Mouse (Mus musculus): ENCODE measurements around the gene Orai3.

DNA sequence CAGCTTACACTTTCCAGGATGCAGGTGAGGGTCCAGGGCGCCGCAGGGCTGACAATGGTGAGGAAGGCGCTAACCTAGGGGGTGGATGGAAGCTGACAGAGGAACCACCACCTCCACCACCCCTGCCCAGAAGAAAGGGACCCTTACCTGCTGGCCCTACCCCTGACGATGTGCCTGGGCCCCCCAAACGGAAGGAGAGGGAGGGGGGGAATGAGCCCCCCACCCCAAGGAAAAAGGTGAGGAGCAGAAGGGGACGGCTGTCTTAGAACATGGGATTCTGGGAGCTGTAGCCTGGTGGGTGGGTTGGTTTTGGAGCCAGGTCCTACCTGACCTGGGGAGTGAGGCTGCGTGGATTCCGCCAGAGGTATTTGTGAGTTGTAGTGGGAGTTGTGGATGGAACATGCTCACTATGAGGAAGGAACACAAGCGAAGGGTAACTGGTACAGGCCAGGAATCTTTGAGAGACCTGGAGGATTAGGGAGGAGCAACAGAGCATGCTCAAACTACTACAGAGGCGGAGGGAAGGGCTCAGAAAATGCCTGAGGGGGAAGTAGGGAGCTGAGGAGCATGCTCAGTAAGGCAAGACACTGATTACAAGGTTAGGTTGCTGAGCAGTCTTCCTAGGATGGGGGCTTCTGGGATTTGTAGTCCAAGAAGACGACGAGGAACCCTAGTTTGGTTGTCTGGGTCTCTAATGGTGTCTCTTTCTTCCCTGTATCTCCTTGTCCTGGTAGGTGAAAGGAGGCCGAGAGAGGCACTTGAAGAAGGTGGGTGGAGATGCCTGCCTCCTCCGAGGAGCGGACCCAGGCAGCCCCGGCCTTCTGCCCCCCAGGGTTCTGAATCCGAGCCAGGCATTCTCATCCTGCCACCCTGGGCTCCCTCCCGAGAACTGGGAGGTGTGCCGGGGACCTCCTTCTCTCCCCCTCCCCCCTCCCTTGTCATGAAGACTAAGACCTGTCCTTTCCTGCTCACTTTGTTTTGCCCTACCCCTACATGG lies 19.2 kb upstream of the Orai3 start:
- TF ChIP-seq EP300 (IDR thresholded peaks at IDR 0.05; ENCODE audit: low read depth) (no peak), CTCF (IDR thresholded peaks at IDR 0.05; ENCODE audit: low read depth) (no peak)
